10 mouse cellular contexts compared by ENCODE assay signal in the genomic region with DNA sequence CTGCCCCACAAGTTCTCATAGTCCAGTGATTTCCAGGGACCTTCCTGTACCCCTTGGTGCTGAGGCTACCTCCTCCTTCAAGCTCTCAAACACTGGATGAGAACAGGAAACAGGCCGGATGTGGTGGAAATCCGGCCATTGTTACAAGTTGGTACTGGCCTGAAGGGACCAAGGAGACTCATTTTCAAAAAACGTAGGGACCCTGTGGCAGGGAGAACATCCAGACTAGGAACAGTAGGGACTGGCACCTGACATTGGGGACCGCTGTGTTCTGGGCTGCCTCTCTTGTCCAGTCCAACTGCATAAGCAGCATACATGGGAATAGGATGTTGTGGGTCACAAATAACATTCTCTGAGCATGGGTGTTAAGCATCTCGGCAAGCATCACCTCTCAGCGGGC. TPM values are rescaled to one million over a fixed set of nuclear protein-coding genes. Genes with fewer than 3 reads are reported as not detected.
DNase-seq lines count a peak whose midpoint lies in the region; ATAC-seq and TF ChIP-seq lines count a peak whose summit lies in the region.
"Had no signal": no experiment of that assay in that cellular context is flagged by ENCODE, and none has a peak within 500 bp of the region (broad histone marks: within the 10 kb centered on the region; RNA-seq: fewer than 3 reads in every experiment).

No protein-coding gene starts in this region.

- peak overlapping the region; percentile 92; the same call in 1 of the 2 replicates for H3K4me3 ChIP-seq in left cerebral cortex, adult 2 months
- H3K4me3 ChIP-seq in hindbrain, postnatal 0 days (ENCODE audit: low read length): no peak overlapping the region
- no peak overlapping the region for H3K4me3 ChIP-seq in liver, embryonic 16.5 days (ENCODE audit: low read depth, low read length)
- no peak overlapping the region; the same call in 1 of the 2 replicates for H3K4me3 ChIP-seq in stomach, embryonic 16.5 days (replicated peaks; ENCODE audit: low read length)

- H3K27me3 ChIP-seq in hindbrain, postnatal 0 days (ENCODE audit: insufficient read depth, low read length): no peaks in the 10 kb centered on the region
- no peaks in the 10 kb centered on the region for H3K27me3 ChIP-seq in liver, embryonic 16.5 days (ENCODE audit: control insufficient read depth, insufficient read depth, low read depth, low read length)
- no peaks in the 10 kb centered on the region for H3K27me3 ChIP-seq in stomach, embryonic 16.5 days (ENCODE audit: control insufficient read depth, insufficient read depth, low read length)
- H3K27me3 ChIP-seq: CH12.LX had no signal

- ATAC-seq in hindbrain, postnatal 0 days: no peak
- no peak for ATAC-seq in liver, embryonic 16.5 days (ENCODE audit: low read depth)
- ATAC-seq in stomach, embryonic 16.5 days (ENCODE audit: insufficient read depth, low FRiP score): no peak

- peaks cover 34% of the 10 kb centered on the region for H3K36me3 ChIP-seq in hindbrain, postnatal 0 days (ENCODE audit: insufficient read depth, low read length)
- H3K36me3 ChIP-seq in liver, embryonic 16.5 days (ENCODE audit: control insufficient read depth, insufficient read depth): peaks cover 30% of the 10 kb centered on the region
- peaks cover 17% of the 10 kb centered on the region for H3K36me3 ChIP-seq in stomach, embryonic 16.5 days (ENCODE audit: control insufficient read depth, insufficient read depth, low read length)

- no peaks in the 10 kb centered on the region for H3K9me3 ChIP-seq in hindbrain, postnatal 0 days (ENCODE audit: low read length)
- H3K9me3 ChIP-seq in liver, embryonic 16.5 days (replicated peaks; ENCODE audit: control insufficient read depth, low read length): no peaks in the 10 kb centered on the region
- H3K9me3 ChIP-seq in stomach, embryonic 16.5 days (replicated peaks; ENCODE audit: control insufficient read depth, low read length): no peaks in the 10 kb centered on the region

- H3K27ac ChIP-seq in left cerebral cortex, adult 2 months: peak overlapping the region; percentile 48; the same call in 1 of the 2 replicates
- peak overlapping the region; percentile 16; the same call in 1 of the 2 replicates for H3K27ac ChIP-seq in hindbrain, postnatal 0 days
- no peak overlapping the region for H3K27ac ChIP-seq in liver, embryonic 16.5 days (ENCODE audit: low read length)
- H3K27ac ChIP-seq in stomach, embryonic 16.5 days (ENCODE audit: low read length): peak overlapping the region; percentile 26; the same call in 1 of the 2 replicates

- H3K4me1 ChIP-seq in hindbrain, postnatal 0 days (ENCODE audit: insufficient read depth, low read length): peaks cover 21% of the 10 kb centered on the region
- H3K4me1 ChIP-seq in liver, embryonic 16.5 days (ENCODE audit: control insufficient read depth, low read depth, low read length): peaks cover 38% of the 10 kb centered on the region
- H3K4me1 ChIP-seq in stomach, embryonic 16.5 days (ENCODE audit: control insufficient read depth, insufficient read depth, low read length): peaks cover 21% of the 10 kb centered on the region

- peak overlapping the region; percentile 84 for H3K4me2 ChIP-seq in hindbrain, postnatal 0 days (ENCODE audit: low read depth, low read length)
- peak overlapping the region; percentile 22 for H3K4me2 ChIP-seq in liver, embryonic 16.5 days (ENCODE audit: low read depth, low read length)
- H3K4me2 ChIP-seq in stomach, embryonic 16.5 days (ENCODE audit: low read depth, low read length): peak overlapping the region; percentile 95; the same call in 1 of the 2 replicates

- DNase-seq in left cerebral cortex, adult 2 months (ENCODE audit: extremely low spot score in 1 of 2, low spot score in 2 of 2): no peak
- no peak for DNase-seq in left cerebral cortex, postnatal 25 days (ENCODE audit: low spot score in 2 of 2)
- no peak for DNase-seq in hindbrain, postnatal 0 days (ENCODE audit: low spot score)
- no peak for DNase-seq in thymus, postnatal 10 days (ENCODE audit: low spot score in 2 of 2)
- DNase-seq in adipocyte (ENCODE audit: low spot score): no peak
- DNase-seq in right cerebral cortex, postnatal 14 days: no peak

- WGBS in hindbrain, postnatal 0 days: 73% methylated on average over 6 of the region's 6 CpGs
- 33% methylated on average over 6 of the region's 6 CpGs for WGBS in liver, embryonic 16.5 days (ENCODE audit: insufficient replicate concordance)
- 71% methylated on average over 6 of the region's 6 CpGs for WGBS in stomach, embryonic 16.5 days

- intact Hi-C loops in left cerebral cortex, adult 2 months (cut with DNase I): loop anchor here (5.0 kb wide), 3 partner anchors 46 to 221 kb away; partner anchors contain the start of genes Kctd13 and Maz
- intact Hi-C loops in left cerebral cortex, postnatal 25 days (cut with DNase I): loop anchor here (5.0 kb wide), 1 partner anchor 71 kb away; the partner anchor contains the start of gene Sez6l2

- H3K9ac ChIP-seq in hindbrain, postnatal 0 days (replicated peaks; ENCODE audit: low read length): 0 out of 2 replicates have a peak overlapping the region, but pooled peaks have one; percentile 0
- H3K9ac ChIP-seq in liver, embryonic 16.5 days (ENCODE audit: low read depth, low read length): no peak overlapping the region; the same call in 1 of the 2 replicates
- H3K9ac ChIP-seq in stomach, embryonic 16.5 days (ENCODE audit: low read length): no peak overlapping the region; the same call in 1 of the 2 replicates

- no peak for TF ChIP-seq CTCF in left cerebral cortex, adult 2 months (IDR thresholded peaks at IDR 0.05)
- no peak for TF ChIP-seq CTCF in hindbrain, postnatal 0 days (IDR thresholded peaks at IDR 0.05; ENCODE audit: low read depth)

RNA-seq across cellular contexts. Expression of gene Taok2, which starts 3.5 kb away (rescaled TPM):
- total RNA-seq in left cerebral cortex, adult 2 months (2021): 100 to 1,000 TPM; 162 to 167 TPM
- 100 to 1,000 TPM; 149 to 154 TPM for total RNA-seq in left cerebral cortex, postnatal 25 days (2021)
- 140 and 143 TPM in 2 replicates for total RNA-seq in hindbrain, postnatal 0 days (2014; rRNA removed)
- 41.0 and 43.7 TPM in 2 replicates for polyA plus RNA-seq in hindbrain, postnatal 0 days (2015; fragmentation: Nextera tagmentation; extraction: Ambion mirVana)
- 11.7 and 13.2 TPM in 2 replicates for polyA plus RNA-seq in liver, embryonic 16.5 days (2015; fragmentation: Nextera tagmentation; extraction: Ambion mirVana)
- 40.1 and 43.3 TPM in 2 replicates for polyA plus RNA-seq in stomach, embryonic 16.5 days (2015; fragmentation: Nextera tagmentation; extraction: Ambion mirVana)

RNA-seq across cellular contexts. Expression of gene Ino80e, which starts 18.9 kb away (rescaled TPM):
- 10 to 100 TPM; 52.5 to 53.2 TPM for total RNA-seq in left cerebral cortex, adult 2 months (2021)
- total RNA-seq in left cerebral cortex, postnatal 25 days (2021): 10 to 100 TPM; 44.9 to 49.9 TPM
- total RNA-seq in hindbrain, postnatal 0 days (2014; rRNA removed): 61.0 and 66.9 TPM in 2 replicates
- polyA plus RNA-seq in hindbrain, postnatal 0 days (2015; fragmentation: Nextera tagmentation; extraction: Ambion mirVana): 85.2 and 85.5 TPM in 2 replicates
- 25.7 and 26.6 TPM in 2 replicates for polyA plus RNA-seq in liver, embryonic 16.5 days (2015; fragmentation: Nextera tagmentation; extraction: Ambion mirVana)
- polyA plus RNA-seq in stomach, embryonic 16.5 days (2015; fragmentation: Nextera tagmentation; extraction: Ambion mirVana): 62.2 and 64.8 TPM in 2 replicates

RNA-seq across cellular contexts. Expression of gene Hirip3, which starts 19.3 kb away (rescaled TPM):
- total RNA-seq in left cerebral cortex, adult 2 months (2021): 10 to 100 TPM; 36.6 to 40.9 TPM
- total RNA-seq in left cerebral cortex, postnatal 25 days (2021): 10 to 100 TPM; 25.5 to 35.0 TPM
- total RNA-seq in hindbrain, postnatal 0 days (2014; rRNA removed): 4.3 and 9.4 TPM in 2 replicates
- 20.6 and 21.1 TPM in 2 replicates for polyA plus RNA-seq in hindbrain, postnatal 0 days (2015; fragmentation: Nextera tagmentation; extraction: Ambion mirVana)
- 10.0 and 10.8 TPM in 2 replicates for polyA plus RNA-seq in liver, embryonic 16.5 days (2015; fragmentation: Nextera tagmentation; extraction: Ambion mirVana)
- 22.9 and 24.4 TPM in 2 replicates for polyA plus RNA-seq in stomach, embryonic 16.5 days (2015; fragmentation: Nextera tagmentation; extraction: Ambion mirVana)

RNA-seq across cellular contexts. Expression of gene Doc2a, which starts 33.8 kb away (rescaled TPM):
- total RNA-seq in left cerebral cortex, adult 2 months (2021): 10 to 100 TPM; 46.9 to 51.7 TPM
- 10 to 100 TPM; 47.8 to 57.6 TPM for total RNA-seq in left cerebral cortex, postnatal 25 days (2021)
- 40.5 and 57.3 TPM in 2 replicates for total RNA-seq in hindbrain, postnatal 0 days (2014; rRNA removed)
- polyA plus RNA-seq in hindbrain, postnatal 0 days (2015; fragmentation: Nextera tagmentation; extraction: Ambion mirVana): 31.3 and 37.6 TPM in 2 replicates
- not detected in 2 replicates for polyA plus RNA-seq in liver, embryonic 16.5 days (2015; fragmentation: Nextera tagmentation; extraction: Ambion mirVana)
- 0.89 TPM in 1 of 2 replicates, not detected in the other for polyA plus RNA-seq in stomach, embryonic 16.5 days (2015; fragmentation: Nextera tagmentation; extraction: Ambion mirVana)
- total RNA-seq: neutrophil, adult 5-6 weeks had no signal

RNA-seq across cellular contexts. Expression of gene Tmem219, which starts 41.7 kb away (rescaled TPM):
- 10 to 100 TPM; 17.3 to 22.0 TPM for total RNA-seq in left cerebral cortex, adult 2 months (2021)
- 10 to 100 TPM; 20.2 to 22.3 TPM for total RNA-seq in left cerebral cortex, postnatal 25 days (2021)
- total RNA-seq in hindbrain, postnatal 0 days (2014; rRNA removed): 45.9 and 47.0 TPM in 2 replicates
- 35.1 and 39.1 TPM in 2 replicates for polyA plus RNA-seq in hindbrain, postnatal 0 days (2015; fragmentation: Nextera tagmentation; extraction: Ambion mirVana)
- 18.7 and 20.0 TPM in 2 replicates for polyA plus RNA-seq in liver, embryonic 16.5 days (2015; fragmentation: Nextera tagmentation; extraction: Ambion mirVana)
- 30.2 and 34.1 TPM in 2 replicates for polyA plus RNA-seq in stomach, embryonic 16.5 days (2015; fragmentation: Nextera tagmentation; extraction: Ambion mirVana)

Comparison
In these comparisons a context has a peak if more than half of its experiments do, and no peak if none do; other contexts are left out.
1. H3K4me2 ChIP-seq: peak in every context shown above with its lines; median percentile 95 in stomach, embryonic 16.5 days; 84 in hindbrain, postnatal 0 days; 22 in liver, embryonic 16.5 days.